Mouse (Mus musculus) cerebellum, adult (tissue): ENCODE results near the gene Spem2.

Experiments
- ATAC-seq: cut with Nextera tagmentation; 2 replicates; pipeline ENCODE4 v1.9.2; 2017; ENCODE audit warnings: mild to moderate bottlenecking, moderate library complexity, mixed read lengths; ENCODE audit not compliant: insufficient number of reproducible peaks, low FRiP score, low TSS enrichment

Spem2 gene

GRCm38 (mm10) chr11:69767625-69767909 is 50.7 kb downstream of the Spem2 start:
- ATAC-seq = no peak

GRCm38 (mm10) chr11:69766872-69767624 is 51.2 kb downstream of the Spem2 start:
- no peak for ATAC-seq
